Mouse (Mus musculus): ENCODE data around the gene Luzp2.

The Luzp2 gene

GRCm38 (mm10) chr7:54835372-54835851 is at the start of gene Luzp2:
Gene Luzp2 (plus strand): TSS chr7:54835498.
- no peak for DNase-seq (ENCODE audit: low read depth, low spot score)

- no peak for DNase-seq (ENCODE audit: low read depth, low spot score)
Observed at GRCm38 (mm10) chr7:54787456-54787855, 47.8 kb upstream of the Luzp2 start.

DNA sequence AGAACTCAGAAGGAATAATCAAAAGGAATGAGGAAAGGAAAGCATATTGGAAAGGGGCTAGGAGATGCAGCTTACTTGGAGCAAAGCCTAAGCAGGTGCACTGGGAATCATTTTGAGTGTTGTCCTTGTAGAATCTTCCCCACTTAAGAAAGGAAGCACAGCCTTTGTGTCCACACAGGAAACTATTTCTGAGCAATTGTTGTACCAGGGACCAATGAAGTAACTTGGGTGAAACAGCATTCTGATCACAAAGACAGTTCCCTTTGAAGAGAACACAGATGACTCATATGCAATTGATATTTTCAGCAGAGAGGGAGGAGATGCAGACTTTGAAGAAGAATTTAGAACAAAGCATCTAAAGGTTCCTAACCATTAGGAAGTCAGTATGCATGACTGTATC is 16.7 kb upstream of the Luzp2 start:
- DNase-seq (ENCODE audit: low read depth, low spot score) = no peak

- no peak for DNase-seq (ENCODE audit: low read depth, low spot score)
Observed at GRCm38 (mm10) chr7:54828751-54829150, 6.5 kb upstream of the Luzp2 start.

DNA sequence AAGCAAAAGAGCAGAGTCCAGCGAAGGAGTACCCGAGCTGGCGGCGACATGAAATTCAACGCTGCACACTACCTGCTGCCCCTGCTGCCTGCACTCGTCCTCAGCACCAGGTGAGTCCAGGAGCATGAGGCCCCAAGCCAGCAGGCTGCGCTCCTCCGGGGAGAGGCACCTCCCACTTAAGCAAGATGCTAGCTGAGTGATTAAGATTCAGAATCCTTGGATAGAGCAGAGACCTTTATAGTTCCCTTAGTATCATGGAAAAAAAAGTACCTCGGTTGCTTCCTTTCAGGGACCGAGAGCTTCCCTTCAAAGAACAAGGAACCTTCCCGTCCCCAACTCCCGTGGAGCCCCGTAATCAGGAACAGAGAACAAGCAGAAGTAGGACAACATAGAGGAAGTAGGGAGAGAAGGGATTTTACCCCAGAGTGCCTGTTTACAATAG is 634 bp downstream of the Luzp2 start:
- no peak for DNase-seq (ENCODE audit: low read depth, low spot score)

DNA sequence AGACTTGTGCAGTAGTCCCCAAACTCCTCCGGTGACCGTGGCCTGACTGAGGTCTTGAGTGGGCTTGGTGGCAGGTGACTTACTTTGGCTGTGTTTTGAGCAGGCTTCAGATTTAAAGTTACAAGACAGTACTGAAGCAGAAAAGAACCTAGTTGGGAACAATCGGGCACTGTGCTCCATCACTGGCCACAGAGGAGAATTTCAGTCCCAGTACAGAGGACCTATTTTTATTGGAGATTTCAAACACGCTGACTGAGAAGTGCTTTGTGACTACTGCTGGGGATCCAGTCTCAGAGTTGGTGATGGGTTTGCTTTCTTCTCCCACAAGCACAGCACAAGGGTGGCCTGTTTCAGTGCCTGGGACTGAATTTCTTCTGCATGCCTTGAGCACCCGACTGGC is 1.1 kb downstream of the Luzp2 start:
- DNase-seq (ENCODE audit: low read depth, low spot score) = no peak

DNA sequence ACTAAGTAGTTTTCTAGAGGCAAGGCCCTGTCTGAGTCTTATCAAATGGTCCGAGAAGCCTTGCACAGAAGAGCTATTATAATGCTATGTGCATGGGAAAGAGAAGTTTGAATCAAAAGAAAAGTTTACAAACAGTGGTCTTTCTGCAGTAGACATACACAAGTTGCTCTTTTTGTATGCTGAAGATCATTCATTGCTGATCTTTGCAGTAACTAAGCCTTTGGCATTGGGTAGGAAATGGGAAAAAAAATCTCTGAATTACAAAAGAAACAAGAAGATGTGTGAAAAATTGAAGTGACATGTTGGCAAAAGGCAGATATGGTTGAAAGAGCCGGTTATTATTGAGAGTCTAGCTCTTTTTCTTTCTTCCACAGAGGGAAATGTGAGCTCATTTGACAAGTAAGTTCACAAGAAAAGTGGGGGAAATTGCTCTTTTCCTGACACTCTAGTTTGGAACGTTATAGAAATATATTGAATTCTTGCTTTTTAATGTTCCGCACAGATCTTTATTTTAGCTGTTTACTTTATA is 7.6 kb downstream of the Luzp2 start:
- no peak for DNase-seq (ENCODE audit: low read depth, low spot score)

- DNase-seq (ENCODE audit: low read depth, low spot score) = no peak
Observed at GRCm38 (mm10) chr7:54845875-54846691, 10.8 kb downstream of the Luzp2 start.

DNA sequence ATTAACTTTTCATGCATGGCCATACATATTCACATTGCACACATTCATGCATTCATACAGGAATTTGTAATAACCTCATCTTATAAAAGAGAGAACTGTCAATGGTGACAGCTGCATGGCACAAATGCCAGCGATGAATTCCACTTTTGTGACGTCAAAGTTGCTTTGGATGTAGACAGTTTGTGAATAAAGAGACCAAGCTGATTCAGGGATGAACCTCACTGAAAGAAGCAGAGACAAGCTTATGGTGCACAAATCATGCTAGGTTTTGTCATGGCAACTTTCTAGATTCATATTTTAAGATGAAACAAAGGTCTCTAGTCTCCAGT is 11.4 kb downstream of the Luzp2 start:
- DNase-seq (ENCODE audit: low read depth, low spot score) = no peak

GRCm38 (mm10) chr7:54852860-54853259 is 17.6 kb downstream of the Luzp2 start:
- DNase-seq (ENCODE audit: low read depth, low spot score) = no peak

GRCm38 (mm10) chr7:54861230-54861856 is 26.0 kb downstream of the Luzp2 start:
- no peak for DNase-seq (ENCODE audit: low read depth, low spot score)

DNA sequence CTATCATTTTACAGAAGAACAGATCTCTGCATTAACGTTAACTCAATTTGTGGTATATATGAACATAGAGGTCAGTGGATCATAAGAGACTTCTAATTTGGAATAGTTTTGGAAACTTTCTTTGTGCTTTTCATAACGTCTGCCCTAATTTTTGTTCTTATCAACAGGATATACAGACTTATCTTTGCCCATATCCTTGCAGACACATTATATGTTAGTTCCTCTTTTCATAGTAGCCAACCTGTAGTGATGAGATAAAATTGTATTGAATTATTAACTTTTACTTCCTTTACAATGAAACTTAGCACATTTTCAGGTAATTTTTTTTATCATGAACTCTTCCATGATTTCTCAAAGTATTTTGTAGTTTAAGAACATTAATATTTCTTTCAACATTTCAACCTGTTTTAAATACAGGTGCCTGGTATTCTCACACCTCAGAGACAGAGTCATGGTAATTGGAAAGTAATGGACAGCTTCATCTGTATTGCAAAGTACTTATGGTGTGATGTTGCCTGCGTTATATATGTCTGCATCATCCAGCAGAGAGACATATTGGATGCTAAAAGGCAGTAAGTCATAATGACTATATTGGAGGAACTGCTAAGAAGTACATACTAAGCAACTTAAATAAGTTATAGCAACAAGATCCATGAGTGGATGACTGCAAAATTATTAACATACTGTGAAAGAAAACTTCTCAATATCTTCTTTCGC is 43.8 kb downstream of the Luzp2 start:
- no peak for DNase-seq (ENCODE audit: low read depth, low spot score)

GRCm38 (mm10) chr7:54893709-54894627 is 58.7 kb downstream of the Luzp2 start:
- DNase-seq (ENCODE audit: low read depth, low spot score) = no peak

- DNase-seq (ENCODE audit: low read depth, low spot score) = no peak
Observed at GRCm38 (mm10) chr7:54898589-54898988, 63.3 kb downstream of the Luzp2 start.

DNA sequence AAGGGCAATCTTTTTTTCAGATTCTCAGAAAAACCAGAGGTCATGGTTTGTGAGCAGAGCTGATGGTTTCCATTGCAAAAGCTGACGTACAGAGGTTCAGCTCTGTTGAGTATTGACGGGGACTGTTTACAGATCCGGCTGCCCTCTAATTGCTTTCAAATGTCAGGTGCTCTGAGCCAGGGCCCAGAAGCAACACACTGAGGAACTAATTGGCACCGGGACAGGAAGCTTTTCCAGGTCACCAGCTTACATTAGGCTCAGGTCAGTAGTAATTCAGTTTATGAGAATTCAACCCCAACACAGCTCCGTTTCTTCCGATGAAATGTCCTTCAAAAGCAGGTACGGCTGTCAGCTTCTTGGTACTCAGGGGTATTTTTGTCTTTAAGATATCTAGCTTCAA is 74.7 kb downstream of the Luzp2 start:
- DNase-seq (ENCODE audit: low read depth, low spot score) = no peak

DNA sequence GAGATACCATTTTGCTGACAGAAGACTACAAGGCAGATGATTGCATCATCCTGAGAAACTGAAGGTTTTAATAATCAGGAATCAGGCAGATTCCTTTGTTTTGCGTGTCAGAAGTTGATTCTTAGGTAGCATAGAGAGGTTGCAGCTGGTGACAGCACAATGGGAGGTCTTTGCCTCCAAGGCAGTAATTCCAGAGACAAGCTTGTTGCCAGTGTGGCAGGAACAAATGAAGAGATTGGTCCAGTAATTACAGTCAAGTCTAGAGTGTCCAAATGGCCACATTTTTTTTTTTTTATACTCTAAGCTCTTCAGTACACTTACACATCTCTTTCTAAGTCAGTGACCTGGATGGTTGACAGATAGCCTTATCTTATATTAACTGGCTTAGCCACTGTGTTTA is 78.7 kb downstream of the Luzp2 start:
- no peak for DNase-seq (ENCODE audit: low read depth, low spot score)

DNA sequence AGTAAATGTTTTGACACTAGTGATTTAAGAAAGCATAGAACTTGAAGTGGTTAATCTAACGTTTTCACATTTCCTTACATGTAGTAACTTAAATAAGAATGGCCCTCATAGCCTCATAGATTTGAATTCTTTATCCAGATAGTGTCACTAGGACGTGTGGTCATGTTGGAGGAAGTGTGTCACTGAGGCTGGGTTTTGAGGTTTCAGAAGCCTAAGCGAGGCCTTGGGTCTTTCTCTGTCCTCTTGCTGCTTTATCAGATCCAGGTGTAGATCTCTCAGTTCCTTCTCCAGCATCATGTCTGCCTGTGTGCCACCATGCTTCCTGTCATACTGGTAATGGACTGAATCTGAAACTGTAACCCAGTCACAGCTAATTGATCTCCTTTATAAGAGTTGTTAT is 86.7 kb downstream of the Luzp2 start:
- DNase-seq (ENCODE audit: low read depth, low spot score) = no peak

DNA sequence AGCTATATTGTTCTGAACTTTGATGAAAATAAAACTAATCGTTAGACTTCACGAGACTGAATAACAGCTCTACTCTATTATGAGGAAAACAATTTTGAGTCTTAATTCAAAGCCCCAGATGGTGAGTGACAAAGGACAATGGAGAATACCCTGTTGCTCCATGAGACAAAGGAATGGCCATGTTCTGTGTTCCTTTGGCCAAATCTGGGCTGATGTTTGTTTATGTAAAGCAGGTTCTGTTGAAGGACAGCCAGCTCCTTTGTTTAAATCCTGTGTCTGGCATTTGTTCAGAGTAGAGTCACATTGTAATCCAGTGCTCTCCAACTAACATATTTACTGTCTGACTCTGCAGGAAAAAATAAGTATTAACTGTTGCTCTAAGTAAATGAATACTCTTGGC is 121.5 kb downstream of the Luzp2 start:
- no peak for DNase-seq (ENCODE audit: low read depth, low spot score)

- DNase-seq (ENCODE audit: low read depth, low spot score) = no peak
Observed at GRCm38 (mm10) chr7:54962678-54963077, 127.4 kb downstream of the Luzp2 start.

DNA sequence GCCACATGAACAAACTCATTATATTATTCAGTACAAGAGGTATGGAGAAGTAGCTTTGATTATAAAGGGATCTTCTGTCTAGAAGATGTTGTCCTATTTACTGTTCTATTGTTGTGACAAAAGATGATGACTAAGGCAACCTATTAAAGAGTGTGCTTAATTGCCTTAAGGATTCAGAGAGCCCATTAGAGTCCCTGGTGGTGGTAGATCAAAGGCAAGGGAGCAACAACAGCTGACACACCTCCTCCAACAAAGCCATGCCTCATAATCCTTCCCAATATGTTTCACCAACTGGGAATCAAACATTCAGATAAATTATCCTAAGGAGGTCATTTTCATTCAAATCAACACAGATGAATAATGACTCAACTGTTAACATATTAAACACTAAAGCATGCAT is 142.1 kb downstream of the Luzp2 start:
- DNase-seq (ENCODE audit: low read depth, low spot score) = no peak

- no peak for DNase-seq (ENCODE audit: low read depth, low spot score)
Observed at GRCm38 (mm10) chr7:54980585-54980984, 145.3 kb downstream of the Luzp2 start.

Data from skeletal muscle tissue, adult 2 months (tissue).